Mouse (Mus musculus) forebrain, embryonic 12.5 days (tissue): ENCODE measurements around the gene Trmt112. TPM values are rescaled to one million over a fixed set of nuclear protein-coding genes. Genes with fewer than 3 reads are reported as not detected.

Experiments
- ATAC-seq: fragments of 200-750 bp; cut with Nextera tagmentation; 2 replicates; pipeline ENCODE4 v1.8.0; 2017; ENCODE audit warnings: moderate TSS enrichment; ENCODE audit not compliant: low FRiP score
- H3K27ac ChIP-seq: fragments of 300-500 bp; sonication (generic); 2 replicates; pipeline ENCODE4 v1.5.1; 2016; ENCODE audit warnings: mild to moderate bottlenecking
- H3K27me3 ChIP-seq: fragments of 300-500 bp; sonication (generic); 2 replicates; pipeline ENCODE4 v1.6.1; 2016; ENCODE audit warnings: mild to moderate bottlenecking
- H3K36me3 ChIP-seq: fragments of 300-500 bp; sonication (generic); replicated peaks from 2 replicates; pipeline ENCODE4 v1.6.1; 2016; ENCODE audit warnings: mild to moderate bottlenecking
- H3K4me1 ChIP-seq: fragments of 300-500 bp; sonication (generic); 2 replicates; pipeline ENCODE4 v1.6.1; 2016
- H3K4me2 ChIP-seq: fragments of 300-500 bp; sonication (generic); 2 replicates; pipeline ENCODE4 v1.6.1; 2016; ENCODE audit warnings: mild to moderate bottlenecking, moderate library complexity
- H3K4me3 ChIP-seq: fragments of 300-500 bp; sonication (generic); replicated peaks from 2 replicates; pipeline ENCODE4 v1.5.1; 2016; ENCODE audit warnings: mild to moderate bottlenecking
- H3K9ac ChIP-seq: fragments of 300-500 bp; sonication (generic); 2 replicates; pipeline ENCODE4 v1.6.1; 2016; ENCODE audit warnings: mild to moderate bottlenecking
- H3K9me3 ChIP-seq: fragments of 300-500 bp; sonication (generic); 2 replicates; pipeline ENCODE4 v1.6.1; 2016
- WGBS: fragments of 180-500 bp; shearing (Covaris S2); methylation state at CpG from one replicate; pipeline ENCODE4 v1.1.7; 2016; 5-methylcytosine and 5-hydroxymethylcytosine counted together
- polyA plus RNA-seq: library from polyadenylated mRNA; unstranded; fragments of >200 nt; fragmentation: Nextera tagmentation; extraction: Ambion mirVana; gene quantifications from 2 replicates; pipeline ENCODE4 v1.2.1, GENCODE M21; 2016

Gene Trmt112
- polyA plus RNA-seq, 1 experiment from 2014 or later, result 138 TPM

DNA sequence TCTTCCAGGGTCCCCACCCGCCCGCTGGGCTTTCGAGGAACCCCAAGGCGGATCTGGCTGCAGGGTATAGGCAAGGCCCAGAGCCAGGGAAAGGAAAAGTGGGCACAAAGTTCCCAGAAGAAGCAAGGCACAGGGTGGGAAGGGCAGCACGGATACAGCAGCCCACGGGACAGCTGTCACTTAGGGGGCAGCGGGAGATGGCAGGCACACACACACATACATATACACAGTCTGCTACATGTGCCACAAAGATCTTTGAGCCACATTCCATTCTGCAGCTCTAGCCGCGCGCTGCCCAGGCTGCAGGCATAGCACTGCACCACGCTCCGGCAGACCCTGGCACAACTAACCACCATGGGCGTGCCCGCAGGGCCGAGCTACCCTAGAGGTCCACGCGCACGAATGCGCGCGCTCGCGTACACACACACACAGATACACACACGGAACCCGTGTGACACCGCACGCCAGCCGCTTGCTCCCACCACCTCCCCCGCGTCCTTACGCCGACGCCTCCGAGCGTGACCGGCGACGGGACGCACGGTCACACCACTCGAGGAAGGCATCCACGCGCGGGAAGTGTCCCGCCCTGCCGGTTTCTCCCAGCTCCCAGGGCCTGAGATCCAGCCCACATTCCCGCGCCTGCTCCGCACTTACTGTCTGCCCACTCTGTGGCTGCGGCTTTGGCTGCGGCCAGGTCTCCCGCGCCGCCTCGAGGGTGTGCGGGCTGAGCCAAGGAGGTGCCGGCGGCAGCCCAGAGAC, 24.1 kb downstream of the Trmt112 start:
- H3K27ac ChIP-seq, result no peak overlapping the region
- peak overlapping the region; percentile 38 for H3K4me3 ChIP-seq
- peaks cover 76% of the 10 kb centered on the region for H3K27me3 ChIP-seq
- 4% methylated on average over 58 of the region's 58 CpGs for WGBS
- peak; percentile 28; the same call in 1 of the 2 replicates for ATAC-seq
- no peaks in the 10 kb centered on the region for H3K9me3 ChIP-seq
- no peaks in the 10 kb centered on the region for H3K36me3 ChIP-seq
- peak overlapping the region; percentile 38 for H3K9ac ChIP-seq
- peak overlapping the region; percentile 55 for H3K4me2 ChIP-seq
- H3K4me1 ChIP-seq, result peaks cover 11% of the 10 kb centered on the region

DNA sequence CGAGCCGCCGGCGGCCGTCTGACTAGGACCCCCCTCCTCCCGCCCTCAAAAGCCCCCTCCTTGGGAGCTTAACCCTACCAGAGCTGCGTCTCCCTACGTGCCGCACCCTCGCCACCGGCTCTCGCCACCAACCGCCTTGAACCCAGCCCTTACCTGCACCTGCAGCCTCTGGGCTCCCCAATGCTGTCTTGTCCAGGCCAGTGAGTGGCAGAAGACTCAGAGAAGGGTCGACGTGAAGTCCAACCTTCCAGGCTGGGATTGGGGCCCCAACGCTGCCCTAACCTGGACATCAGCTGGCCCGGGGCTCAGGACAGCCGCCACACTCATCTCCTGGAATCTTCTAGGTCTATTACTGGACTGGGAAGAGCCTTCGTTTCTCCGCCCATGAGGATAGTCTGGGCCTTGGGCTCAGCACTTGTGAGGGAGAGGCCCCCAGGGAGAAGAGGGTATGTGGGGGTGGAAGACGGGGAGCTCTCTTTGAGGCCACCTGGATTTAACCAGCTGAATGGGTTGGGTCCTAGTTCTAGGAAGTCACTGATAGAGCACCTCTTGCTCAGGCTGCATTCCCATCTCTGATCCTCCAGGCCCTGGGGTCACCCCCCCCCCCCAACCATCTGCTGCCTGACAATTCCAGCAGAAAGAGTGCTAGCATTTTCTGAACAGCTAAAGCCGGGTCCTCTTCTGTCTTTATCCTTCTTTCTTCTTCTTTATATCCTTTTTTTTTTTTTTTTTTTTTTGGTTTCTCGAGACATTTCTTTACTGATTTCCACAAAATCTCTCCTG, 24.9 kb downstream of the Trmt112 start, which contains the start of gene Kcnk4:
Kcnk4 (minus strand) TSS at position 321 of the 783 bp plus-strand sequence.
- ATAC-seq, result no peak
- WGBS, result 9% methylated on average over 23 of the region's 23 CpGs
- no peak within 1 kb of the TSS for H3K27ac ChIP-seq

DNA sequence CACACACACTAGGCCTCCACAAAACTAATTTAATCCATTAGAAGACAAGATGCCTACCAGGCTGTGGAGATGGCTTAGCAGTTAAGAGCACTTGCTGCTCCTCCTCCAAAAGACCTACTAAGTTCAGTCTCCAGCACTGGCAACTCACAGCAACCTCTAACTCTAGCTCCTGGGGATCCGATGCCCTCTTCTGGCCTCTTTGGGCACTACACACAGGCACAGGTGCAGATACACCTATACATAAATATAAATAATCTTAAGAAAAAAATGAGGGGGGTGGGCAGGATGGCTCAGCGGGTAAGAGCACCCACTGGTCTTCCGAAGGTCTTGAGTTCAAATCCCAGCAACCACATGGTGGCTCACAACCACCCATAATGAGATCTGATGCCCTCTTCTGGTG, 26.8 kb downstream of the Trmt112 start:
- no peaks in the 10 kb centered on the region for H3K36me3 ChIP-seq
- 24% methylated on average over 3 of the region's 3 CpGs for WGBS
- no peak overlapping the region for H3K4me3 ChIP-seq
- H3K4me1 ChIP-seq, result peaks cover 35% of the 10 kb centered on the region
- H3K27me3 ChIP-seq, result peaks cover 51% of the 10 kb centered on the region
- H3K27ac ChIP-seq, result no peak overlapping the region
- no peak overlapping the region for H3K9ac ChIP-seq
- no peaks in the 10 kb centered on the region for H3K9me3 ChIP-seq
- H3K4me2 ChIP-seq, result no peak overlapping the region
- no peak for ATAC-seq

More for the DNA sequence above, 24.9 kb downstream of the Trmt112 start, which contains the start of gene Kcnk4:
- Histone ChIP-seq H3K4me1 (peaks cover 18% of the 10 kb centered on the region), H3K9me3 (no peaks in the 10 kb centered on the region), H3K9ac (peak within 1 kb of the TSS; percentile 38), H3K27me3 (peaks cover 68% of the 10 kb centered on the region), H3K36me3 (no peaks in the 10 kb centered on the region), H3K4me2 (peak within 1 kb of the TSS; percentile 55), H3K4me3 (peak within 1 kb of the TSS; percentile 38)

DNA sequence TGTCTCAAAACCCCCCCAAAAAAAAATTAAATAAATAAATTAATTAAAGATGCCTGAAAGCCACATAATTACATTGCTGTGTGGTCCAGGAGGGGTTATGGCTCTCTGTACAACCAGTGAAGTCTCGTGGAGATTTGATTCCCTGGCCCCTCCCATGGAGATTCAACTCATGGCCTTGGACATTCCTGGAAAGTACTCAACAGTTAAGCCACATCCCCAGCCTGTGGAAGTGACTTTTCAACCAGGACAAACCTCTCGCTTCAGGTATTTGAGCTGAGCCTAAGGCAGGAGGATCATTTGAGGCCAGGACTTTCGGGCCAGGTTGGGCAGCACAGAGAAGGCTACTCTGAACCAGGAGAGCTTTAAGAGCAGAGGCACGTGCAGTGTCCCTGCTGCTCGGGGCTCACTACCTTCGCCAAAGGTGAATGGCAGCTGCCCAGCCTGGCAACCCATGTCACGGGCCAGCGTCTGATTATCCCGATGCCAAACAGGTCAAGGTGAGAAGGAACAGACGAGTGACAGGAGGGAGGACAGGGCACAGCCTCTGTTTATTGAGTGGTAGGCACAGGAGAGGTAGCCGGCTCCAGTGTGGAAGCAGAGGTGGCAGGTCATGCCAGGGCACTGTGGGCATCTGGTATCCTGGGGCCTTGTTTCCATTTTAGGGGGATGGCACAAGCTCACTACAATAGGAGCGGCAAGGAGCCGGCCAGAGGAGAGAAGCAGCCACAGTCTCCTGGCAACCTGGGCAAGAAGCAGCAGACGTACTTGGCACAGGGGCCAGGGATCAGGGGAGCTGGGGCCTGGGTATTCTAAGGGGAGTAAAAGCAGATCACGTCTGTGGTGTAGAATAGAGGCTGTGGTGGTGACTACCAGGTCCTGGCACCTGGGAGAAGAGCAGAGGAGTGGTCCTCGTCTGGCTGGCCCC, 28.3 kb downstream of the Trmt112 start:
- peaks cover 36% of the 10 kb centered on the region for H3K27me3 ChIP-seq
- H3K4me3 ChIP-seq, result no peak overlapping the region
- H3K36me3 ChIP-seq, result no peaks in the 10 kb centered on the region
- H3K4me1 ChIP-seq, result peaks cover 40% of the 10 kb centered on the region
- no peaks in the 10 kb centered on the region for H3K9me3 ChIP-seq
- H3K9ac ChIP-seq, result no peak overlapping the region
- 83% methylated on average over 16 of the region's 16 CpGs for WGBS
- no peak for ATAC-seq
- H3K27ac ChIP-seq, result no peak overlapping the region
- H3K4me2 ChIP-seq, result no peak overlapping the region

DNA sequence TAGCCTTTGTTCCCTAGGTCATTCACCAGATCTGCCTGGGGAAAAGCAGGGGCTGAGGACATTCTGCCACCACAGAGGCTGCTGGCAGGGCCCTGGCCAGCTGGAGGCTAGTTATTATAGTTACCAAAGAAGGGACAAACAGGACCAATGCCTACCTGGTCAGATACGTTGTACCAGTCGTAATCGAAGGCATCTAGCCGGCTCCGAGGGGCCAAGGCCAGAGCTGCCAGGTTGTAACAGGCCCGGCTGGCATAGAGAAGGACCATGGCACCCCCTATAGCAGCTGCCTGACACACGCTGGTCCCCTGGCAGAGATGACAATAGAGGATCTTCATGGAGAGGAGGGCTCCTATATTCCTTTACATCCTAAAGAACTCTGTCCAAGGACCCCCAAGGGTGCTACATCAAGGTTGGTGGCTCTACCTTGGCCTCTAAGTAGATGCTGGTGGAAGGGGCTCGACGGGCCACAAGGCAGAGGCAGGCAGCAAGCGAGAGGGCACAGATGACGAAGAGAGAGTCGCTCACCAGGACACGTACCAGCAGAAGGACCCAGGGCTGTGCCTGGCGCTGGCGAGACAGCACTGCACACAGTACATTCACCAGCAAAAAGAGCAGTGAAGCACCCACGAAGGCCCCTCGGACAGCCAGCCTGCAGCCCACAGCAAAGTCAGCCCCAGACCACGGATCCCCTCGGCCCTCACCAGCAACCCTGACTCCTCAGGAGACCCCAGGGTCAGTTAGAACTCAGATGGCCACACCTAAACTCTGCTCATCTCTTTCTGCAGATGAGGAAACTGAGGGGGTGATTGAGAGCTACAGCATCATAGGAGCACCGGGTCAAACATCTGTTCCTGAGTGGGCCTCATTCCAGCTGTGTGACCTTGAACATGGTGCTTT, 29.9 kb downstream of the Trmt112 start:
- no peak overlapping the region for H3K9ac ChIP-seq
- no peak overlapping the region for H3K4me3 ChIP-seq
- no peak for ATAC-seq
- WGBS, result 89% methylated on average over 20 of the region's 20 CpGs
- H3K27me3 ChIP-seq, result peaks cover 21% of the 10 kb centered on the region
- H3K9me3 ChIP-seq, result no peaks in the 10 kb centered on the region
- H3K4me1 ChIP-seq, result peaks cover 32% of the 10 kb centered on the region
- peak overlapping the region; percentile 99 for H3K4me2 ChIP-seq
- no peak overlapping the region for H3K27ac ChIP-seq
- no peaks in the 10 kb centered on the region for H3K36me3 ChIP-seq

DNA sequence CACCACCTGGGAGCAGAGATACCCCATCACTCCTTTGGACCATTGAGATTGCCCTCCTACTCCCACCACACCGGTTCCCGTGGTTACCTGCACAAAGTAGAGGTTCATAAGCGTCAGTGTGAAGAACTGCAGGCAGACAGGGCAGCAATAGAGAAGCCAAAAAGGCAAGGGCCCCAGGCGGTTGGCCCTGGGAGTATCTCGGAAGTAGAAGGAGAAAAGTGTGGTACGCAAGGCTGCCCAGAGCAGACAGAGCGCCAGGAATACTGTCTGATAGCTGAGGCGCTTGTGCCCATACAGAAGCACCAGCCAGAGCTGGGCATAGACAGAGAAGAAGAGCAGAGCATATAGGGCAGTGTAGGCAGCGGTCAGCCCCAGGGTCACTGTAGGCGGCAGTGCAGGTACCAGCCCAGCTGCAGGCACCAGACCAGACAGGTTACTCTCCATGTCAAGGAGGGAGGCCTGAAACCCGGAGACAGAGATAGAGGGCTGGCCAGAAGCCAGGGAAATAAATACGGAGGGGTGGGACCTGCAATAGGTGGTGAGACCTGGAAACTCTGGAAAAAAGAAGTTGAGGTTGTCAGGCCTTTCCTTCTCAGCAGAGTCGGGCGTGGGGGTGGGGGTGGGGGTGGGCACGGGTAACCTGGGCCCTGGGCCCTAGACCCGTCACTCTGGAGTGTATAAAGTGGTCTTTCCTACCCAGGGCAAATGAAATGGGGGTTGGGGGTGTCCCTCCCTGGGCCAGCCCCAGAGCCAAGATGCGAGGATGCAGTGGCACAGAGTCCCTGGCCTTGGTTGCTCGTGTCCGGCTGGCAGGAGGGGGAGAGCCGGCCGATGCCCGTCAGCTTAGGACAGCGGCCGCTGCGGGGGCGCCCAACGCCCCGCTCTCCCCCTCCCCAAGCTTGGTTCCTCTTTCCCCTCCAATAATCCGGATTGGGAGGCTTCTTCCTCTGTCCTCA, 31.2 kb downstream of the Trmt112 start:
- Histone ChIP-seq H3K4me3 (peak overlapping the region; percentile 83), H3K27ac (peak overlapping the region; percentile 95; the same call in 1 of the 2 replicates), H3K4me1 (peaks cover 32% of the 10 kb centered on the region), H3K9me3 (no peaks in the 10 kb centered on the region), H3K36me3 (0 out of 2 replicates have a peak, but pooled peaks cover 6% of the 10 kb centered on the region), H3K4me2 (peak overlapping the region; percentile 99), H3K27me3 (peaks cover 8% of the 10 kb centered on the region), H3K9ac (peak overlapping the region; percentile 91)
- ATAC-seq, result peak; percentile 4
- whole genome bisulfite sequencing, result 20% methylated on average over 29 of the region's 29 CpGs

DNA sequence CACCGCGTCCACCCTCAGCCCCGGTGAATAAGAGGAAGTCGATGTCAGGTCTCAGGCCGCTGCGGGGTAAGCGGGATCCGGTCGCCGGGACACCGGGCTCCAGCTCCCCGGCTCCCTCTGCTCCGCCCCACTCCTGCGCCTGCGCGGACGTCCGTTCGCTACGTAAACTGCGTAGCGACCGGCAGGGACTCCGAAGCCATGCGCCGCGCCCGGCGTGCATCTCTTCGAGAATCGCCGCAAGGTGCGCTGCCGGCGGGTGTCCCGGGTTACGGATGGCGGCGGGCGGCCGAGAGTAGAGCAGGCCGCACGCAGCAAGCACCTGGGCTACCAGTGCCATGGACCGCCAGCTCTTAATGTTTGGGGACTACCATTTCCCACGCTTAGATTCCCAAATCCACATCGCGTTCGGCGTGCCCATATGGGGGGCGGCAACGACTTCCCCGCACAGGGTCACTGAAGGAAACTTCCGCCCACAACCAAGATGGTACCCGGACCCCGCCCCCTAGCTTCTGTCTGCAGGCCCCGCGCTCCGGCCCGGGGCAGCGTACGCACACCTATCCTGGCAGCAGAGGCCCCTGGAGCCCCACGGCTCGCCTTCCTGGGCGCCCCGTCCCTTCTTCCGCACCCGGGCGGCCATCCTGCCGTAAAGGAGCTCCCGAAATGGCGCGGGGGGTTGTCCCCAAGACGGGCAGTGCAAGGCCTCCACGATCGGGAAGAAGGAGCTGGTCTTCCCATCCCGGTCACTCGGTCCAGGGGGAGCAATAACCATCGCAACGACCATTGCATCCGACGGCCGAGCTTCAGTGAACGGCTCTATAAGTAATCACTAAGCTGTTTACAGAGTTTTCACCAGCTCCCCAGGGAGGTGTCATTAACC, 32.1 kb downstream of the Trmt112 start, which contains the start of gene Bad:
Bad (plus strand) TSS at position 490 of the 877 bp plus-strand sequence.
- ATAC-seq, result peak; percentile 87
- peak within 1 kb of the TSS; percentile 99 for H3K4me2 ChIP-seq
- peak within 1 kb of the TSS; percentile 91 for H3K9ac ChIP-seq
- no peaks in the 10 kb centered on the region for H3K27me3 ChIP-seq
- H3K4me3 ChIP-seq, result peak within 1 kb of the TSS; percentile 83
- 0 out of 2 replicates have a peak, but pooled peaks cover 6% of the 10 kb centered on the region for H3K36me3 ChIP-seq
- under 1% methylated on average over 83 of the region's 83 CpGs for WGBS
- no peaks in the 10 kb centered on the region for H3K9me3 ChIP-seq
- H3K4me1 ChIP-seq, result peaks cover 32% of the 10 kb centered on the region
- H3K27ac ChIP-seq, result peak within 1 kb of the TSS; percentile 95

DNA sequence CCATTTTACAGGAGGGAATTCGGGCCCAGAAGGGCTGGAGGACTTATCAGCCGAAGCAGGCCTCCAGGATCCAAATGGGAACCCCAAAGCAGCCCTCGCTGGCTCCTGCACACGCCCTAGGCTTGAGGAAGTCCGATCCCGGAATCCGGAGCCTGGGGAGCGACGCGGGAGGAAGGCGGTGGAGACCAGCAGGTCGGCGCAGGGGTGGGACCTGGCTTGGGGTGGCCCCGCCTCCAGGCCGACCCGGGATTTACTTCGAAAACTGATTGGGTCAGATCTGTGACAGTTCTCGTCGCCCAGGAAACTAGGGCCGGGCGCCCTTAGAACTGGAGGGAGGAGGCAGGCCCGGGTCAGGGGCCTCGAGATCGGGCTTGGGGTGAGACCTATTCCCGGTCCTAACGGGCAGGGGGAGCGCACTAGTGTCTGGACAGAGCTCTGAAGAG, 32.8 kb downstream of the Trmt112 start, which contains the start of gene Gpr137:
Gpr137 (minus strand) TSS at position 232 of the 443 bp plus-strand sequence.
- H3K27me3 ChIP-seq, result no peaks in the 10 kb centered on the region
- no peaks in the 10 kb centered on the region for H3K9me3 ChIP-seq
- under 1% methylated on average over 27 of the region's 27 CpGs for WGBS
- 0 out of 2 replicates have a peak, but pooled peaks cover 11% of the 10 kb centered on the region for H3K36me3 ChIP-seq
- peaks cover 32% of the 10 kb centered on the region for H3K4me1 ChIP-seq
- peak within 1 kb of the TSS; percentile 99 for H3K4me2 ChIP-seq
- peak within 1 kb of the TSS; percentile 95 for H3K27ac ChIP-seq
- peak within 1 kb of the TSS; percentile 83 for H3K4me3 ChIP-seq
- peak; percentile 85 for ATAC-seq
- peak within 1 kb of the TSS; percentile 91 for H3K9ac ChIP-seq

DNA sequence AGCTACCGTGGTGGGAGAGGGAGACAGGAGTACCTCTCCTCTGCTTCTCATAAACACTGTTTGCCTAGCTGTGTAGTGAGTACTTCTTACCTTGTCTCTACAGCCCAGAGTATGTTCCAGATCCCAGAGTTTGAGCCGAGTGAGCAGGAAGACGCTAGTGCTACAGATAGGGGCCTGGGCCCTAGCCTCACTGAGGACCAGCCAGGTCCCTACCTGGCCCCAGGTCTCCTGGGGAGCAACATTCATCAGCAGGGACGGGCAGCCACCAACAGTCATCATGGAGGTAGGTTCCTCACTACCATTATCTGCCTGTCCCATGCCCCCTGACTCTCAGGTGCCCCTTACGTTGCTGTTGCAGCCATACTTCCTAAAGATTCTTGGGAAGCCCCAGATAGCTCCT, 33.3 kb downstream of the Trmt112 start:
- Histone ChIP-seq H3K4me1 (peaks cover 32% of the 10 kb centered on the region), H3K9me3 (no peaks in the 10 kb centered on the region), H3K27me3 (no peaks in the 10 kb centered on the region), H3K9ac (peak overlapping the region; percentile 91), H3K4me2 (peak overlapping the region; percentile 99), H3K36me3 (0 out of 2 replicates have a peak, but pooled peaks cover 11% of the 10 kb centered on the region), H3K4me3 (peak overlapping the region; percentile 83), H3K27ac (peak overlapping the region; percentile 95)
- ATAC-seq, result peak; percentile 1; the same call in 1 of the 2 replicates
- 24% methylated on average over 5 of the region's 5 CpGs for WGBS
